Mouse (Mus musculus): ENCODE results near the gene Smyd3.

DNA sequence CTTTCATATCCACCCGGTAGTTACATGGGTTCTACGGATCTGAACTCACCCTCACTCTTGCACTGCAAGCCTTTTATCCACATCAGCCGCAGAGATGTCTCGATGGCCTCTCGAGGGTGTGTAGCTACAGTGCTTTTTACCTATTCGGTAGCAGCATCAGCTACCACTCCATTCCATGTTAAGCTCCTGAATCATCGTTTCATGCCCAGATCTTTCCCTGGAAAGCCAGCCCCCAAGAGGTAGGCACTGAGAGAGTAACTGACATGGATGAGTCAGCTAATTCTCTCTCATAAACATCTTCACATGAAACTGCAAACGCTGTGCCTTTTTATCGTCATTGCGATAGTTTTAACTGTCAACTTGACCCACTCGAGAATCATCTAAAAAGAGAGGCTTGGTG lies 143.9 kb downstream of the Smyd3 start:
- TF ChIP-seq CTCF (IDR thresholded peaks at IDR 0.05; ENCODE audit: low read depth) (no peak), EP300 (optimal IDR thresholded peaks at IDR 0.05) (no peak)

Data from stomach, postnatal 0 days (tissue).